Comparison of ENCODE assay signal across 8 mouse cellular contexts in the genomic region with DNA sequence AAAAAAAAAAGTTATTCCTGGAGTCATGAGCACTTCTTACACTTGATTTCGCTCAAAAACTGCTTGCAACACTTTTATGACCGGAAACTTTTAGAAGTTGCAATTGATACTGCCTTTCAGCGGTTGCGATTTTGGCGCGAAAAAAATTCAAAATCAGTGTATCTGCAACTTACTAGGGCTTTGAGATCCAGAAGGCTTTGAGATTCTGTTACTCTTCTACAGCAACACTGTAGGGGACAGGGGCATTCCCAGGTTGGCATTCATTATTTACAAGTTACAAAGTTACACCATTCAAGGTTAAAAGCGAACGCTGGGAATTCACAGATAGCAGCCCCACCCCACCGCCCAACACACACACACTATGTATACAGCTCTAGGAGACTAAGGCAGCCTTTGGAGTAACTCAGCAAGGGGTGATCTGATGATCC. TPM values are rescaled to one million over a fixed set of nuclear protein-coding genes. Genes with fewer than 3 reads are reported as not detected.
DNase-seq lines count a peak whose midpoint lies in the region; ATAC-seq and TF ChIP-seq lines count a peak whose summit lies in the region.

No protein-coding gene starts in this region.

- no peaks in the 10 kb centered on the region for H3K36me3 ChIP-seq in E14TG2a.4 (ENCODE audit: insufficient read depth, low read length)
- no peaks in the 10 kb centered on the region for H3K36me3 ChIP-seq in embryonic facial prominence, embryonic 11.5 days (replicated peaks; ENCODE audit: control insufficient read depth, insufficient read depth, low read depth, low read length)
- H3K36me3 ChIP-seq in hindbrain, embryonic 16.5 days (ENCODE audit: control insufficient read depth, insufficient read depth, low read length) = no peaks in the 10 kb centered on the region
- no peaks in the 10 kb centered on the region for H3K36me3 ChIP-seq in stomach, embryonic 14.5 days (ENCODE audit: control insufficient read depth, insufficient read depth, low read length)

- H3K9me3 ChIP-seq in E14TG2a.4 (ENCODE audit: low read length) = no peaks in the 10 kb centered on the region
- H3K9me3 ChIP-seq in embryonic facial prominence, embryonic 11.5 days (replicated peaks; ENCODE audit: control insufficient read depth, low read length) = no peaks in the 10 kb centered on the region
- H3K9me3 ChIP-seq in hindbrain, embryonic 16.5 days (ENCODE audit: control insufficient read depth, low read length) = no peaks in the 10 kb centered on the region
- no peaks in the 10 kb centered on the region for H3K9me3 ChIP-seq in stomach, embryonic 14.5 days (ENCODE audit: control insufficient read depth, low read depth, low read length)

- no peak for DNase-seq in gastrocnemius, adult 2 months
- no peak for DNase-seq in gastrocnemius, postnatal 36 days
- DNase-seq in embryonic facial prominence, embryonic 11.5 days (ENCODE audit: low spot score) = peak; percentile 78
- DNase-seq in lung, postnatal 10 days = peak; percentile 35

- intact Hi-C loops in gastrocnemius, adult 2 months (cut with DNase I) = loop anchor here (10.0 kb wide), 2 partner anchors 69 to 1651 kb away; partner anchors contain the start of genes Hist1h2ai, Hist1h2bl and Hist1h3h
- intact Hi-C loops in gastrocnemius, postnatal 36 days (cut with DNase I) = loop anchor here (10.0 kb wide), 1 partner anchor 69 kb away; the partner anchor contains the start of genes Hist1h2ai, Hist1h2bl and Hist1h3h

- H3K4me2 ChIP-seq in embryonic facial prominence, embryonic 11.5 days (ENCODE audit: low read depth, low read length) = peak overlapping the region; percentile 42
- peak overlapping the region; percentile 56 for H3K4me2 ChIP-seq in hindbrain, embryonic 16.5 days (ENCODE audit: low read length)
- peak overlapping the region; percentile 43 for H3K4me2 ChIP-seq in stomach, embryonic 14.5 days (replicated peaks; ENCODE audit: low read depth, low read length)

- no peak for ATAC-seq in embryonic facial prominence, embryonic 11.5 days (replicated peaks; ENCODE audit: insufficient number of reproducible peaks, low FRiP score, low TSS enrichment, low read depth)
- ATAC-seq in hindbrain, embryonic 16.5 days = no peak
- no peak for ATAC-seq in stomach, embryonic 14.5 days (ENCODE audit: insufficient number of reproducible peaks, insufficient read depth, low FRiP score, low read depth)
- no peak for ATAC-seq in granulocyte monocyte progenitor cell, adult 5-6 weeks (replicated peaks; ENCODE audit: poor library complexity, severe bottlenecking)

- H3K9ac ChIP-seq in embryonic facial prominence, embryonic 11.5 days (replicated peaks; ENCODE audit: low read length) = peak overlapping the region; percentile 60
- H3K9ac ChIP-seq in hindbrain, embryonic 16.5 days (ENCODE audit: low read depth, low read length) = no peak overlapping the region; the same call in 1 of the 2 replicates
- H3K9ac ChIP-seq in stomach, embryonic 14.5 days (replicated peaks; ENCODE audit: low read depth, low read length) = peak overlapping the region; percentile 25

- TF ChIP-seq CTCF in gastrocnemius, adult 2 months (IDR thresholded peaks at IDR 0.05) = no peak
- TF ChIP-seq CTCF in E14TG2a.4 (conservative IDR thresholded peaks at IDR 0.05; ENCODE audit: low read length) = no peak

- H3K27ac ChIP-seq in gastrocnemius, adult 2 months = peak overlapping the region; percentile 81
- peak overlapping the region; percentile 88 for H3K27ac ChIP-seq in embryonic facial prominence, embryonic 11.5 days (replicated peaks; ENCODE audit: low read depth, low read length)
- no peak overlapping the region for H3K27ac ChIP-seq in hindbrain, embryonic 16.5 days (ENCODE audit: low read depth, low read length)
- H3K27ac ChIP-seq in stomach, embryonic 14.5 days (ENCODE audit: low read length) = peak overlapping the region; percentile 93

- peaks cover 58% of the 10 kb centered on the region for H3K4me1 ChIP-seq in E14TG2a.4 (replicated peaks; ENCODE audit: low read depth, low read length)
- no peaks in the 10 kb centered on the region for H3K4me1 ChIP-seq in embryonic facial prominence, embryonic 11.5 days (ENCODE audit: control insufficient read depth, insufficient read depth, low read length)
- H3K4me1 ChIP-seq in hindbrain, embryonic 16.5 days (ENCODE audit: control insufficient read depth, insufficient read depth, low read depth, low read length) = peaks cover 32% of the 10 kb centered on the region
- peaks cover 20% of the 10 kb centered on the region; the same call in 1 of the 2 replicates for H3K4me1 ChIP-seq in stomach, embryonic 14.5 days (ENCODE audit: control insufficient read depth, insufficient read depth, low read length)

- H3K27me3 ChIP-seq in E14TG2a.4 (ENCODE audit: insufficient read depth, low read length) = no peaks in the 10 kb centered on the region
- no peaks in the 10 kb centered on the region for H3K27me3 ChIP-seq in embryonic facial prominence, embryonic 11.5 days (ENCODE audit: control insufficient read depth, insufficient read depth, low read length)
- 0 out of 2 replicates have a peak, but pooled peaks cover 2% of the 10 kb centered on the region for H3K27me3 ChIP-seq in hindbrain, embryonic 16.5 days (replicated peaks; ENCODE audit: control insufficient read depth, insufficient read depth, low read length)
- H3K27me3 ChIP-seq in stomach, embryonic 14.5 days (ENCODE audit: control insufficient read depth, insufficient read depth, low read length) = no peaks in the 10 kb centered on the region

- H3K4me3 ChIP-seq in gastrocnemius, adult 2 months = peak overlapping the region; percentile 76
- H3K4me3 ChIP-seq in E14TG2a.4 (replicated peaks; ENCODE audit: low read length) = peak overlapping the region; percentile 73
- H3K4me3 ChIP-seq in embryonic facial prominence, embryonic 11.5 days (ENCODE audit: low read depth, low read length) = peak overlapping the region; percentile 25
- peak overlapping the region; percentile 35 for H3K4me3 ChIP-seq in hindbrain, embryonic 16.5 days (ENCODE audit: low read length)
- H3K4me3 ChIP-seq in stomach, embryonic 14.5 days (ENCODE audit: low read depth, low read length) = peak overlapping the region; percentile 36

- 2% methylated on average over 9 of the region's 9 CpGs for WGBS in embryonic facial prominence, embryonic 11.5 days
- 2% methylated on average over 9 of the region's 9 CpGs for whole genome bisulfite sequencing in hindbrain, embryonic 16.5 days
- WGBS in stomach, embryonic 14.5 days = 1% methylated on average over 9 of the region's 9 CpGs

RNA-seq across cellular contexts. Expression of gene Hist1h3i, which starts 0.6 kb away (rescaled TPM):
- 10 to 100 TPM; 10.1 to 10.3 TPM for total RNA-seq in gastrocnemius, adult 2 months (2021)
- 10 to 100 TPM; 11.9 to 24.7 TPM for total RNA-seq in gastrocnemius, postnatal 36 days (2021)
- 270 and 294 TPM in 2 replicates for polyA plus RNA-seq in embryonic facial prominence, embryonic 11.5 days (2014; fragmentation: Nextera tagmentation; extraction: Ambion mirVana)
- 19.4 and 19.7 TPM in 2 replicates for polyA plus RNA-seq in hindbrain, embryonic 16.5 days (2015; fragmentation: Nextera tagmentation; extraction: Ambion mirVana)
- 166 and 187 TPM in 2 replicates for polyA plus RNA-seq in stomach, embryonic 14.5 days (2014; fragmentation: Nextera tagmentation; extraction: Ambion mirVana)
- total RNA-seq in granulocyte monocyte progenitor cell, adult 5-6 weeks (2014; fragmentation: Nextera tagmentation) = 73.1 and 153 TPM in 2 replicates
- total RNA-seq in granulocyte monocyte progenitor cell, adult 5-6 weeks (2017) = 268 and 310 TPM in 2 replicates

RNA-seq across cellular contexts. Expression of gene Hist1h2an, which starts 3.3 kb away (rescaled TPM):
- total RNA-seq in gastrocnemius, adult 2 months (2021) = not detected
- 1 to 10 TPM; 1.0 to 2.0 TPM for total RNA-seq in gastrocnemius, postnatal 36 days (2021)
- polyA plus RNA-seq in embryonic facial prominence, embryonic 11.5 days (2014; fragmentation: Nextera tagmentation; extraction: Ambion mirVana) = 3.7 and 7.3 TPM in 2 replicates
- polyA plus RNA-seq in hindbrain, embryonic 16.5 days (2015; fragmentation: Nextera tagmentation; extraction: Ambion mirVana) = 1.2 TPM in 1 of 2 replicates, not detected in the other
- 11.4 TPM in 1 of 2 replicates, not detected in the other for polyA plus RNA-seq in stomach, embryonic 14.5 days (2014; fragmentation: Nextera tagmentation; extraction: Ambion mirVana)
- 8.9 TPM in 1 of 2 replicates, not detected in the other for total RNA-seq in granulocyte monocyte progenitor cell, adult 5-6 weeks (2014; fragmentation: Nextera tagmentation)
- 984 and 1,144 TPM in 2 replicates for total RNA-seq in granulocyte monocyte progenitor cell, adult 5-6 weeks (2017)

RNA-seq across cellular contexts. Expression of gene Hist1h1b, which starts 3.3 kb away (rescaled TPM):
- under 1 TPM; 0.45 to 0.69 TPM for total RNA-seq in gastrocnemius, adult 2 months (2021)
- 1 to 10 TPM; 4.7 to 6.6 TPM for total RNA-seq in gastrocnemius, postnatal 36 days (2021)
- polyA plus RNA-seq in embryonic facial prominence, embryonic 11.5 days (2014; fragmentation: Nextera tagmentation; extraction: Ambion mirVana) = 20.2 and 23.6 TPM in 2 replicates
- 2.7 and 3.1 TPM in 2 replicates for polyA plus RNA-seq in hindbrain, embryonic 16.5 days (2015; fragmentation: Nextera tagmentation; extraction: Ambion mirVana)
- polyA plus RNA-seq in stomach, embryonic 14.5 days (2014; fragmentation: Nextera tagmentation; extraction: Ambion mirVana) = 14.8 and 20.1 TPM in 2 replicates
- 278 and 329 TPM in 2 replicates for total RNA-seq in granulocyte monocyte progenitor cell, adult 5-6 weeks (2014; fragmentation: Nextera tagmentation)
- 1,634 and 1,715 TPM in 2 replicates for total RNA-seq in granulocyte monocyte progenitor cell, adult 5-6 weeks (2017)

RNA-seq across cellular contexts. Expression of gene Hist1h2bp, which starts 3.5 kb away (rescaled TPM):
- 1 to 10 TPM in 1 of 2 experiments, not detected in 1; 1.1 TPM for total RNA-seq in gastrocnemius, adult 2 months (2021)
- total RNA-seq in gastrocnemius, postnatal 36 days (2021) = 1 to 10 TPM; 3.8 to 6.5 TPM
- polyA plus RNA-seq in embryonic facial prominence, embryonic 11.5 days (2014; fragmentation: Nextera tagmentation; extraction: Ambion mirVana) = 3.1 and 3.8 TPM in 2 replicates
- polyA plus RNA-seq in hindbrain, embryonic 16.5 days (2015; fragmentation: Nextera tagmentation; extraction: Ambion mirVana) = not detected in 2 replicates
- 1.4 and 1.8 TPM in 2 replicates for polyA plus RNA-seq in stomach, embryonic 14.5 days (2014; fragmentation: Nextera tagmentation; extraction: Ambion mirVana)
- total RNA-seq in granulocyte monocyte progenitor cell, adult 5-6 weeks (2014; fragmentation: Nextera tagmentation) = 8.8 and 28.0 TPM in 2 replicates
- total RNA-seq in granulocyte monocyte progenitor cell, adult 5-6 weeks (2017) = 41.2 and 55.0 TPM in 2 replicates

RNA-seq across cellular contexts. Expression of gene Hist1h2bq, which starts 26.2 kb away (rescaled TPM):
- total RNA-seq in gastrocnemius, adult 2 months (2021) = 10 to 100 TPM; 16.2 to 21.6 TPM
- 10 to 100 TPM; 18.8 to 22.7 TPM for total RNA-seq in gastrocnemius, postnatal 36 days (2021)
- polyA plus RNA-seq in embryonic facial prominence, embryonic 11.5 days (2014; fragmentation: Nextera tagmentation; extraction: Ambion mirVana) = 23.5 and 23.8 TPM in 2 replicates
- polyA plus RNA-seq in hindbrain, embryonic 16.5 days (2015; fragmentation: Nextera tagmentation; extraction: Ambion mirVana) = 4.0 and 4.4 TPM in 2 replicates
- 17.5 and 19.7 TPM in 2 replicates for polyA plus RNA-seq in stomach, embryonic 14.5 days (2014; fragmentation: Nextera tagmentation; extraction: Ambion mirVana)
- total RNA-seq in granulocyte monocyte progenitor cell, adult 5-6 weeks (2014; fragmentation: Nextera tagmentation) = 261 and 279 TPM in 2 replicates
- total RNA-seq in granulocyte monocyte progenitor cell, adult 5-6 weeks (2017) = 496 and 652 TPM in 2 replicates

Comparison
In these comparisons a context has a peak if more than half of its experiments do, and no peak if none do; other contexts are left out.
1. DNase-seq: peak in embryonic facial prominence, embryonic 11.5 days (single experiment) and lung, postnatal 10 days (single experiment); none in gastrocnemius, adult 2 months (single experiment) and gastrocnemius, postnatal 36 days (0 of 2).
2. H3K4me3 ChIP-seq: peak in every context shown above with its lines; median percentile 76 in gastrocnemius, adult 2 months; 73 in E14TG2a.4; 36 in stomach, embryonic 14.5 days; 35 in hindbrain, embryonic 16.5 days; 25 in embryonic facial prominence, embryonic 11.5 days.
3. RNA of gene Hist1h1b, which starts 3.3 kb away (total RNA-seq): 278 to 1,715 TPM in granulocyte monocyte progenitor cell, adult 5-6 weeks; 4.7 to 6.6 TPM in gastrocnemius, postnatal 36 days and 0.45 to 0.69 TPM in gastrocnemius, adult 2 months; every median in the first group is over 10 times any median in the second.
4. Peak in every context shown above with its lines, with median percentiles within 50 percentile points of each other: H3K4me2 ChIP-seq.